Mouse (Mus musculus) megakaryocyte, embryonic 14.5 days (primary cell): Measurements from ENCODE around the gene Ccdc32.

Experiments used
- FLI1 ChIP-seq: IDR thresholded peaks from 2 replicates; pipeline ENCODE4 v1.6.1; 2012; ENCODE audit warnings: low read length, inconsistent platforms, mixed read lengths
- GATA1 ChIP-seq: IDR thresholded peaks from 3 replicates; pipeline ENCODE4 v1.6.1; 2012; ENCODE audit warnings: mixed read lengths, low read length, inconsistent platforms, borderline replicate concordance

DNA sequence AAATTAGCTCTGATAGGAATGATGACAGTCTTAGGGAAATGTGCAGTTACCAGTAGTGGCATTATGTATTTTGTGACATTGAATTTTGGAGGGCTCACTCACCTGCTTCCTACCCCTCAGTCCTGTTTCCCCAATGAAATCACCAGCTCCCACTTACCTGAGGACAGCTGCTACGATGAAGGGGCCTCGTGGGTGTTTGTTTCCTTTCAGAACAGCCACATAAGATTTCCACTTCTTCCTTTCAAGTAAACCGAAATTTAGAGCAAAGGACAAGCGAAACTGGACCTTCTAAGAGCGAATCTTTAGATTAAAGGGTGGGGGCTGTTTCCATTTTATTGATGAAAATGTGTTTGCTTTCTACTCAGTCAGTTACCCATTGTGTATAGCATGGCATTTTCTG lies 57.1 kb downstream of the Ccdc32 start:
- TF ChIP-seq GATA1 (no peak), FLI1 (no peak)
